Mouse (Mus musculus) MEL (cell line): ENCODE results near the gene Rgs19.

Experiments
- BHLHE40 ChIP-seq: IDR thresholded peaks from 2 replicates; pipeline ENCODE4 v1.6.1; 2012; ENCODE audit warnings: low read depth, mild to moderate bottlenecking, inconsistent platforms, low read length, improper control_type of control experiment, borderline replicate concordance
- CHD2 ChIP-seq: IDR thresholded peaks from 2 replicates; pipeline ENCODE4 v1.6.1; 2011; ENCODE audit warnings: low read length, improper control_type of control experiment
- CTCF ChIP-seq, 3 experiments: IDR thresholded peaks in 2 of 3; conservative IDR thresholded peaks in 1 of 3; 2 replicates each; pipeline ENCODE4 v1.5.1; 2011 to 2012; ENCODE audit warnings: low read length in 3 of 3, low read depth in 2 of 3, mild to moderate bottlenecking in 2 of 3, improper control_type of control experiment in 1 of 3, inconsistent platforms in 1 of 3, mixed read lengths in 1 of 3, moderate library complexity in 1 of 3; ENCODE audit not compliant: control insufficient read depth in 1 of 3, insufficient read depth in 1 of 3, poor library complexity in 1 of 3, severe bottlenecking in 1 of 3
- ELF1 ChIP-seq: IDR thresholded peaks from 2 replicates; pipeline ENCODE4 v1.6.1; 2014; ENCODE audit warnings: low read depth, mild to moderate bottlenecking, inconsistent platforms, low read length, improper control_type of control experiment, moderate library complexity
- EP300 ChIP-seq, 2 experiments: IDR thresholded peaks; 2 replicates each; pipeline ENCODE4 v1.6.1; 2011; ENCODE audit warnings: improper control_type of control experiment in 2 of 2, low read length in 2 of 2, low read depth in 1 of 2, mild to moderate bottlenecking in 1 of 2
- ETS1 ChIP-seq: IDR thresholded peaks from 2 replicates; pipeline ENCODE4 v1.6.1; 2012; ENCODE audit warnings: low read depth, mild to moderate bottlenecking, inconsistent platforms, low read length, improper control_type of control experiment, moderate library complexity
- HCFC1 ChIP-seq: IDR thresholded peaks from 2 replicates; pipeline ENCODE4 v1.6.1; 2012; ENCODE audit warnings: low read depth, mild to moderate bottlenecking, inconsistent platforms, low read length, improper control_type of control experiment, moderate library complexity
- MAFK ChIP-seq: IDR thresholded peaks from 2 replicates; pipeline ENCODE4 v1.6.1; 2011; ENCODE audit warnings: low read depth, mild to moderate bottlenecking, low read length, improper control_type of control experiment, borderline replicate concordance
- POLR2AphosphoS2 ChIP-seq: IDR thresholded peaks from 2 replicates; pipeline ENCODE4 v1.6.1; 2011; ENCODE audit warnings: low read length, improper control_type of control experiment
- SMC3 ChIP-seq: IDR thresholded peaks from 2 replicates; pipeline ENCODE4 v1.6.1; 2011; ENCODE audit warnings: low read depth, low read length, improper control_type of control experiment
- UBTF ChIP-seq: IDR thresholded peaks from 2 replicates; pipeline ENCODE4 v1.6.1; 2012; ENCODE audit warnings: low read depth, mild to moderate bottlenecking, inconsistent platforms, low read length, improper control_type of control experiment, moderate library complexity, borderline replicate concordance; ENCODE audit not compliant: insufficient read depth
- USF1 ChIP-seq: IDR thresholded peaks from 2 replicates; pipeline ENCODE4 v1.6.1; 2014; ENCODE audit warnings: low read depth, mild to moderate bottlenecking, inconsistent platforms, low read length, improper control_type of control experiment, moderate library complexity

- no peak for TF ChIP-seq POLR2AphosphoS2
- no peak for TF ChIP-seq CTCF (IDR thresholded peaks at IDR 0.05 in 2 of 3, conservative IDR thresholded peaks at IDR 0.05 in 1 of 3; ENCODE audit: control insufficient read depth in 1 of 3, insufficient read depth in 1 of 3, low read depth in 2 of 3, low read length in 3 of 3, poor library complexity in 1 of 3, severe bottlenecking in 1 of 3)
- TF ChIP-seq SMC3: no peak
- no peak for TF ChIP-seq MAFK
- no peak for TF ChIP-seq CHD2
- no peak for TF ChIP-seq BHLHE40
- TF ChIP-seq HCFC1: no peak
- no peak for TF ChIP-seq USF1
- TF ChIP-seq EP300 (IDR thresholded peaks at IDR 0.05; ENCODE audit: low read depth in 1 of 2, low read length in 2 of 2): no peak
- no peak for TF ChIP-seq ETS1
- TF ChIP-seq UBTF: no peak
- no peak for TF ChIP-seq ELF1
Measured at GRCm38 (mm10) chr2:181683381-181683780, 10.4 kb downstream of the Rgs19 start.
